9 mouse cellular contexts compared by ENCODE assay signal in the genomic region with DNA sequence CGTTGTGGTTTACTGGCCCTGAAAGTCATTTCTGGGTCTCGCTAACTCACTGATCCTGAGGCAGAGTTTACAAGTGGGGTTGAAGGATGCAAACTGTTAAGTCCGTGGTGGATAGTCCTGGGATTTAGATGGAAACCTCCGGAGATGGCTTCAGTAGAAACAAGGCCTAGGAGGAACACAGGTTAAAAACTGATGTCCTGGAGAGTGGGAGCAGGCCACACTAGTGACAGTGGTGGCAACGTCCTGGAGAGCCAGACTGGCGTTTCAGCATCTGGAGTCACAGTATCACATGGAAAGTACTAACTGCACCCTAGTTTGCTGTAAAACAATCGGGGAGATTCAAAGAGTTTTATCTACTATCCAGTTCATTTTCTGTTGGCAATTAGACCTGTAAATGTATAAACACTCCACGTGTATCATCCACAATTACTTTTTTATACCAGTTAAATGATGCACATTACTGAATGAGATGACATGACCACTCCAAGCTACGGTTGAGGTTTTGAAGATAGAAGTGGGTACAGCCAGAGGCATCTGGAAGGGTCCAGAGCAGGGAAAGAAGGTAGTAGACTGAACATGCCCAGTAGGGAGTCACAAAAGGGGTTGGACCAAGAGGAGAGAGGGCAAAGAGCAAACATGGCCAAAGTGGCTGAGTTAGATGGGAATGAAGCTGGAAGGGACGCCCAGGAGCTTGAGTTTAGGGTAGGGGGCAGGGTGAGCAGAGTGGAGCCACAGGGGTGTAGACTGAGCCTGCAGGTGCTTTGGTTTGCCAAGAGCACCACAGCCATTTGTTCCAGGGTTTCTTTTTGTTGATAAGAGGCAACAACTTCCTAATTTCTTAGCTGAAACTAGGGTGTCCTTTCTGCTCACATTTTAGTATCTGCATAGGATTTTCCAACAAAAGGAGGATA. TPM values are rescaled to one million over a fixed set of nuclear protein-coding genes. Genes with fewer than 3 reads are reported as not detected.
DNase-seq lines count a peak whose midpoint lies in the region; ATAC-seq lines count a peak whose summit lies in the region.
"Had no signal": no experiment of that assay in that cellular context is flagged by ENCODE, and none has a peak within 500 bp of the region (broad histone marks: within the 10 kb centered on the region; RNA-seq: fewer than 3 reads in every experiment).

No protein-coding gene starts in this region.

- H3K4me1 ChIP-seq in heart, embryonic 12.5 days (replicated peaks): peaks cover 47% of the 10 kb centered on the region
- peaks cover 30% of the 10 kb centered on the region for H3K4me1 ChIP-seq in midbrain, embryonic 11.5 days (ENCODE audit: control insufficient read depth, insufficient read depth, low read length)
- peaks cover 33% of the 10 kb centered on the region for H3K4me1 ChIP-seq in midbrain, embryonic 15.5 days
- peaks cover 18% of the 10 kb centered on the region for H3K4me1 ChIP-seq in intestine, embryonic 14.5 days (replicated peaks; ENCODE audit: control insufficient read depth, insufficient read depth, low read length)
- H3K4me1 ChIP-seq in stomach, embryonic 15.5 days: peaks cover 32% of the 10 kb centered on the region; the same call in 1 of the 2 replicates

- H3K27me3 ChIP-seq in heart, embryonic 12.5 days (replicated peaks): no peaks in the 10 kb centered on the region
- no peaks in the 10 kb centered on the region for H3K27me3 ChIP-seq in midbrain, embryonic 11.5 days (ENCODE audit: control insufficient read depth, insufficient read depth, low read length)
- H3K27me3 ChIP-seq in midbrain, embryonic 15.5 days (replicated peaks): no peaks in the 10 kb centered on the region
- no peaks in the 10 kb centered on the region for H3K27me3 ChIP-seq in intestine, embryonic 14.5 days (replicated peaks; ENCODE audit: control insufficient read depth, insufficient read depth, low read length)
- H3K27me3 ChIP-seq in stomach, embryonic 15.5 days (replicated peaks): no peaks in the 10 kb centered on the region

- peak overlapping the region; percentile 25; the same call in 1 of the 2 replicates for H3K27ac ChIP-seq in heart, embryonic 12.5 days (ENCODE audit: poor library complexity, severe bottlenecking)
- no peak overlapping the region; the same call in 1 of the 2 replicates for H3K27ac ChIP-seq in midbrain, embryonic 11.5 days (ENCODE audit: low read depth, low read length)
- H3K27ac ChIP-seq in midbrain, embryonic 15.5 days: no peak overlapping the region
- H3K27ac ChIP-seq in intestine, embryonic 14.5 days (ENCODE audit: low read depth): peak overlapping the region; percentile 83; the same call in 1 of the 2 replicates
- peak overlapping the region; percentile 23; the same call in 1 of the 2 replicates for H3K27ac ChIP-seq in stomach, embryonic 15.5 days

- no peak overlapping the region for H3K9ac ChIP-seq in heart, embryonic 12.5 days
- H3K9ac ChIP-seq in midbrain, embryonic 11.5 days (ENCODE audit: low read length): no peak overlapping the region
- H3K9ac ChIP-seq in midbrain, embryonic 15.5 days: no peak overlapping the region
- H3K9ac ChIP-seq in intestine, embryonic 14.5 days (ENCODE audit: low read length): no peak overlapping the region
- H3K9ac ChIP-seq in stomach, embryonic 15.5 days: no peak overlapping the region

- H3K36me3 ChIP-seq in heart, embryonic 12.5 days: peaks cover 50% of the 10 kb centered on the region
- H3K36me3 ChIP-seq in midbrain, embryonic 11.5 days (ENCODE audit: control insufficient read depth, insufficient read depth, low read length): peaks cover 33% of the 10 kb centered on the region
- peaks cover 40% of the 10 kb centered on the region for H3K36me3 ChIP-seq in midbrain, embryonic 15.5 days (replicated peaks)
- H3K36me3 ChIP-seq in intestine, embryonic 14.5 days (ENCODE audit: control insufficient read depth, insufficient read depth, low read length): peaks cover 42% of the 10 kb centered on the region
- H3K36me3 ChIP-seq in stomach, embryonic 15.5 days: peaks cover 34% of the 10 kb centered on the region

- no peak for DNase-seq in heart, adult 11 months
- DNase-seq in midbrain, embryonic 11.5 days (ENCODE audit: low spot score, missing footprints): peak; percentile 88
- no peak for DNase-seq in intestine, embryonic 14.5 days (ENCODE audit: low spot score)
- no peak for DNase-seq in urinary bladder, adult 2 months (ENCODE audit: low spot score)
- no peak for DNase-seq in gastrocnemius, postnatal 25 days

- ATAC-seq in heart, embryonic 12.5 days (ENCODE audit: insufficient number of reproducible peaks, low FRiP score): no peak
- no peak for ATAC-seq in midbrain, embryonic 11.5 days (ENCODE audit: low FRiP score)
- ATAC-seq in midbrain, embryonic 15.5 days (replicated peaks): no peak
- no peak for ATAC-seq in intestine, embryonic 14.5 days (replicated peaks; ENCODE audit: low FRiP score, low TSS enrichment, low read depth)
- ATAC-seq in stomach, embryonic 15.5 days (ENCODE audit: insufficient read depth, low FRiP score, low read depth): no peak

- H3K4me2 ChIP-seq in heart, embryonic 12.5 days: no peak overlapping the region
- H3K4me2 ChIP-seq in midbrain, embryonic 11.5 days: no peak overlapping the region
- no peak overlapping the region for H3K4me2 ChIP-seq in midbrain, embryonic 15.5 days
- H3K4me2 ChIP-seq in intestine, embryonic 14.5 days (ENCODE audit: low read length): no peak overlapping the region
- H3K4me2 ChIP-seq in stomach, embryonic 15.5 days: no peak overlapping the region

- no peak overlapping the region for H3K4me3 ChIP-seq in heart, embryonic 12.5 days
- H3K4me3 ChIP-seq in midbrain, embryonic 11.5 days (ENCODE audit: low read depth, low read length): no peak overlapping the region
- no peak overlapping the region for H3K4me3 ChIP-seq in midbrain, embryonic 15.5 days
- H3K4me3 ChIP-seq in intestine, embryonic 14.5 days (ENCODE audit: low read depth, low read length): no peak overlapping the region
- no peak overlapping the region for H3K4me3 ChIP-seq in stomach, embryonic 15.5 days (replicated peaks)

- H3K9me3 ChIP-seq in heart, embryonic 12.5 days (replicated peaks): no peaks in the 10 kb centered on the region
- H3K9me3 ChIP-seq in midbrain, embryonic 11.5 days (ENCODE audit: control insufficient read depth, low read length): no peaks in the 10 kb centered on the region
- H3K9me3 ChIP-seq in midbrain, embryonic 15.5 days: no peaks in the 10 kb centered on the region
- H3K9me3 ChIP-seq in intestine, embryonic 14.5 days (ENCODE audit: control insufficient read depth, low read length): no peaks in the 10 kb centered on the region
- no peaks in the 10 kb centered on the region for H3K9me3 ChIP-seq in stomach, embryonic 15.5 days

- WGBS in heart, embryonic 12.5 days: 53% methylated on average over 10 of the region's 10 CpGs
- WGBS in midbrain, embryonic 11.5 days: 59% methylated on average over 10 of the region's 10 CpGs
- 64% methylated on average over 10 of the region's 10 CpGs for WGBS in midbrain, embryonic 15.5 days
- WGBS in intestine, embryonic 14.5 days: 51% methylated on average over 10 of the region's 10 CpGs
- WGBS in stomach, embryonic 15.5 days: 50% methylated on average over 10 of the region's 10 CpGs

RNA-seq across cellular contexts. Expression of a gene that starts 1.8 kb away (rescaled TPM):
- polyA plus RNA-seq in heart, embryonic 12.5 days (2016; fragmentation: Nextera tagmentation; extraction: Ambion mirVana): 137 and 142 TPM in 2 replicates
- polyA plus RNA-seq in midbrain, embryonic 11.5 days (2014; fragmentation: Nextera tagmentation; extraction: Ambion mirVana): 80.5 and 81.7 TPM in 2 replicates
- polyA plus RNA-seq in midbrain, embryonic 15.5 days (2015; fragmentation: Nextera tagmentation; extraction: Ambion mirVana): 92.7 and 94.7 TPM in 2 replicates
- polyA plus RNA-seq in intestine, embryonic 14.5 days (2014; fragmentation: Nextera tagmentation; extraction: Ambion mirVana): 188 and 194 TPM in 2 replicates
- 175 and 195 TPM in 2 replicates for polyA plus RNA-seq in stomach, embryonic 15.5 days (2015; fragmentation: Nextera tagmentation; extraction: Ambion mirVana)
- 246 and 303 TPM in 2 replicates for polyA plus RNA-seq in urinary bladder, adult 2 months (2012; rRNA removed)
- 100 to 1,000 TPM; 185 to 241 TPM for total RNA-seq in gastrocnemius, postnatal 25 days (2021)

RNA-seq across cellular contexts. Expression of a gene that starts 10.4 kb away (rescaled TPM):
- 4.2 and 4.4 TPM in 2 replicates for polyA plus RNA-seq in heart, embryonic 12.5 days (2016; fragmentation: Nextera tagmentation; extraction: Ambion mirVana)
- polyA plus RNA-seq in midbrain, embryonic 11.5 days (2014; fragmentation: Nextera tagmentation; extraction: Ambion mirVana): 1.3 and 1.7 TPM in 2 replicates
- polyA plus RNA-seq in midbrain, embryonic 15.5 days (2015; fragmentation: Nextera tagmentation; extraction: Ambion mirVana): 5.6 and 8.2 TPM in 2 replicates
- 604 and 737 TPM in 2 replicates for polyA plus RNA-seq in intestine, embryonic 14.5 days (2014; fragmentation: Nextera tagmentation; extraction: Ambion mirVana)
- 340 and 467 TPM in 2 replicates for polyA plus RNA-seq in stomach, embryonic 15.5 days (2015; fragmentation: Nextera tagmentation; extraction: Ambion mirVana)
- 29.4 and 39.9 TPM in 2 replicates for polyA plus RNA-seq in urinary bladder, adult 2 months (2012; rRNA removed)
- 1 to 10 TPM; 3.2 to 5.4 TPM for total RNA-seq in gastrocnemius, postnatal 25 days (2021)

RNA-seq across cellular contexts. Expression of a gene that starts 14.9 kb away (rescaled TPM):
- 218 and 232 TPM in 2 replicates for polyA plus RNA-seq in heart, embryonic 12.5 days (2016; fragmentation: Nextera tagmentation; extraction: Ambion mirVana)
- polyA plus RNA-seq in midbrain, embryonic 11.5 days (2014; fragmentation: Nextera tagmentation; extraction: Ambion mirVana): 331 and 342 TPM in 2 replicates
- 175 and 176 TPM in 2 replicates for polyA plus RNA-seq in midbrain, embryonic 15.5 days (2015; fragmentation: Nextera tagmentation; extraction: Ambion mirVana)
- polyA plus RNA-seq in intestine, embryonic 14.5 days (2014; fragmentation: Nextera tagmentation; extraction: Ambion mirVana): 232 and 241 TPM in 2 replicates
- polyA plus RNA-seq in stomach, embryonic 15.5 days (2015; fragmentation: Nextera tagmentation; extraction: Ambion mirVana): 239 and 240 TPM in 2 replicates
- polyA plus RNA-seq in urinary bladder, adult 2 months (2012; rRNA removed): 325 and 346 TPM in 2 replicates
- total RNA-seq in gastrocnemius, postnatal 25 days (2021): 100 to 1,000 TPM; 118 to 120 TPM

RNA-seq across cellular contexts. Expression of a gene that starts 34.5 kb away (rescaled TPM):
- polyA plus RNA-seq in heart, embryonic 12.5 days (2016; fragmentation: Nextera tagmentation; extraction: Ambion mirVana): 2.7 and 2.8 TPM in 2 replicates
- polyA plus RNA-seq in midbrain, embryonic 11.5 days (2014; fragmentation: Nextera tagmentation; extraction: Ambion mirVana): 1.9 and 2.5 TPM in 2 replicates
- polyA plus RNA-seq in midbrain, embryonic 15.5 days (2015; fragmentation: Nextera tagmentation; extraction: Ambion mirVana): 2.4 and 3.3 TPM in 2 replicates
- polyA plus RNA-seq in intestine, embryonic 14.5 days (2014; fragmentation: Nextera tagmentation; extraction: Ambion mirVana): 3.5 and 4.3 TPM in 2 replicates
- 6.2 and 6.6 TPM in 2 replicates for polyA plus RNA-seq in stomach, embryonic 15.5 days (2015; fragmentation: Nextera tagmentation; extraction: Ambion mirVana)
- polyA plus RNA-seq in urinary bladder, adult 2 months (2012; rRNA removed): 2.6 and 4.1 TPM in 2 replicates
- total RNA-seq in gastrocnemius, postnatal 25 days (2021): under 1 TPM; 0.51 to 0.78 TPM

RNA-seq across cellular contexts. Expression of a gene that starts 40.4 kb away (rescaled TPM):
- polyA plus RNA-seq in heart, embryonic 12.5 days (2016; fragmentation: Nextera tagmentation; extraction: Ambion mirVana): 1.1 and 1.3 TPM in 2 replicates
- 0.97 and 1.4 TPM in 2 replicates for polyA plus RNA-seq in midbrain, embryonic 11.5 days (2014; fragmentation: Nextera tagmentation; extraction: Ambion mirVana)
- 7.8 and 9.2 TPM in 2 replicates for polyA plus RNA-seq in midbrain, embryonic 15.5 days (2015; fragmentation: Nextera tagmentation; extraction: Ambion mirVana)
- 0.42 and 0.58 TPM in 2 replicates for polyA plus RNA-seq in intestine, embryonic 14.5 days (2014; fragmentation: Nextera tagmentation; extraction: Ambion mirVana)
- 2.2 TPM in 2 replicates for polyA plus RNA-seq in stomach, embryonic 15.5 days (2015; fragmentation: Nextera tagmentation; extraction: Ambion mirVana)
- 1.3 and 3.6 TPM in 2 replicates for polyA plus RNA-seq in urinary bladder, adult 2 months (2012; rRNA removed)
- not detected for total RNA-seq in gastrocnemius, postnatal 25 days (2021)
- total RNA-seq: layer of hippocampus, postnatal 14 days had no signal

Comparison
In these comparisons a context has a peak if more than half of its experiments do, and no peak if none do; other contexts are left out.
1. H3K27ac ChIP-seq: peak in heart, embryonic 12.5 days (single experiment), intestine, embryonic 14.5 days (single experiment) and stomach, embryonic 15.5 days (single experiment); none in midbrain, embryonic 11.5 days (single experiment) and midbrain, embryonic 15.5 days (single experiment).